Mouse (Mus musculus): Measurements from ENCODE around the gene Vip.

DNA sequence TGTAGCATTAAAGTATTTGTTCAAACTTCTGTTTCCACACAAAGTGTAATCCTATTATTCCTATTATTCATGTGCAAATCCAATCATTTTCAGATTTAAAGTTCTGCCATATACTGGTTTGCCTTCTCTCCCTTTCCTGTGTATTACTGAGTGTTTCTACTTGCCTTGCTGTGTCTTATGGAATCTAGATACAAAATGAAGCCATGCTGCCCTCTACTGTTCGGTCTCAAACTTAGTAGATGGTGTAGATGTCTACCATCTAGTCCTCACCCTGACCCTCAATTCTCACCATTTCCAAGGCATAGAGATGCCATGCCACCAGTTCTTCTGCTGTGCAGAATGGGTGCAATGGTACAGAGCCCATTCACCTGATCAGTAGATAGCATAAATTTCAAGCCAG is 4.7 kb upstream of the Vip start:
- TF ChIP-seq CTCF (IDR thresholded peaks at IDR 0.05; ENCODE audit: extremely low read depth, insufficient read length, insufficient replicate concordance, low read depth, low read length) (no peak), POLR2A (IDR thresholded peaks at IDR 0.05; ENCODE audit: low read depth, low read length) (no peak)

All from small intestine, adult 2 months (tissue).